Mouse (Mus musculus) embryonic facial prominence, embryonic 14.5 days (tissue): ENCODE measurements around the gene A130010J15Rik. TPM values are rescaled to one million over a fixed set of nuclear protein-coding genes. Genes with fewer than 3 reads are reported as not detected.

Experiments used
- ATAC-seq: fragments of 200-750 bp; cut with Nextera tagmentation; 2 replicates; pipeline ENCODE4 v1.8.0; 2017; ENCODE audit warnings: low read depth, moderate number of reproducible peaks, moderate TSS enrichment
- DNase-seq: peaks from one replicate; pipeline ENCODE4 v3.0.0-alpha.2; 2015; ENCODE audit warnings: low spot score
- H3K27ac ChIP-seq: fragments of 300-500 bp; sonication (generic); replicated peaks from 2 replicates; pipeline ENCODE4 v1.5.1; 2014; ENCODE audit warnings: low read depth, mild to moderate bottlenecking, low read length, moderate library complexity
- H3K27me3 ChIP-seq: fragments of 300-500 bp; sonication (generic); replicated peaks from 2 replicates; pipeline ENCODE4 v1.6.1; 2014; ENCODE audit warnings: low read length; ENCODE audit not compliant: control insufficient read depth, insufficient read depth
- H3K36me3 ChIP-seq: fragments of 300-500 bp; sonication (generic); 2 replicates; pipeline ENCODE4 v1.6.1; 2014; ENCODE audit warnings: low read length, mixed read lengths; ENCODE audit not compliant: control insufficient read depth, insufficient read depth
- H3K4me1 ChIP-seq: fragments of 300-500 bp; sonication (generic); 2 replicates; pipeline ENCODE4 v1.6.1; 2014; ENCODE audit warnings: antibody characterized with exemption, low read length; ENCODE audit not compliant: control insufficient read depth, insufficient read depth
- H3K4me2 ChIP-seq: fragments of 300-500 bp; sonication (generic); 2 replicates; pipeline ENCODE4 v1.6.1; 2014; ENCODE audit warnings: low read depth, mild to moderate bottlenecking, low read length, moderate library complexity, mixed read lengths
- H3K4me3 ChIP-seq: fragments of 300-500 bp; sonication (generic); 2 replicates; pipeline ENCODE4 v1.5.1; 2014; ENCODE audit warnings: low read depth, mild to moderate bottlenecking, low read length
- H3K9ac ChIP-seq: fragments of 300-500 bp; sonication (generic); 2 replicates; pipeline ENCODE4 v1.6.1; 2014; ENCODE audit warnings: low read depth, mild to moderate bottlenecking, low read length, moderate library complexity, mixed read lengths
- H3K9me3 ChIP-seq: fragments of 300-500 bp; sonication (generic); 2 replicates; pipeline ENCODE4 v1.6.1; 2016; ENCODE audit warnings: low read length; ENCODE audit not compliant: control insufficient read depth
- WGBS: fragments of 180-500 bp; shearing (Covaris S2); extraction: QIAGEN DNeasy Blood & Tissue Kit; methylation state at CpG from one replicate; pipeline ENCODE4 v1.1.7; 2014; 5-methylcytosine and 5-hydroxymethylcytosine counted together
- polyA plus RNA-seq: library from polyadenylated mRNA; unstranded; fragments of >200 nt; fragmentation: Nextera tagmentation; extraction: Ambion mirVana; gene quantifications from 2 replicates; pipeline ENCODE4 v1.2.1, GENCODE M21; 2014

Gene A130010J15Rik
- polyA plus RNA-seq, 1 experiment from 2014 or later = 12.3 TPM

DNA sequence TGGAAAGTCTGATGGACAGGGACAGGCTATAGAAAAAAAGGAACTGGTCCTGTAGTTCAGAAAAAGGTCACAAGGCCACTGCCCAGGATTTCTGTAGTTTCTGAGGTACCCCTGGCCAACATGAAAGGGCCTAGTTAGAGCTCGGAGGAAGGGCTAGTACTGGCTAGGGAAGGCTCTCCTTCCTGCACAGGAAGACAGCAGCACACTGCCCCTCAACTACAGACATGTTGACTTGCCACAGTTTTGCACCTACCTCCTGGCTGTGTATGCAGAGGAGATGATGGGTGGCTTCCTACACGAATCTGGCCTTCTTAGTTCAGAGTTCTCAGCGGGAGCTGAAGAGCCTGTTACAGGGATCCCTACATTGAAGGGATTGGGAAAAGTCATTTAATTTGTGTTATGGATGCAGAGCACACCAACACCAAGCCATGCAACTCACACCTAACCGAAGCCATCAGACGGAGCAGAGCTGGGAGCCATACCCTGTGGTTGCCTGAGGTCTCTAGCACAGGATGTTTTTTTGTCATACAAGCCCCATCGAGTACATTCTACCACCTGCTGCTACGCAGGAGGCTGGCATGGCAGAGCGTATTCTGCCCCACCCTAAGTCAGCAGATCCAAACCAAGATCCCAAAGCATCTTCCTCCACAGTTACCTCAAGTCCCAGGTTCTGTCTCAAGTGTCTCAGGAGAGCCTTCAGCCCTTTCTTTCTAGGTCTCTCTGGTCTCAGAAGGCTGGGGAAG lies 33.0 kb downstream of the A130010J15Rik start:
- no peaks in the 10 kb centered on the region for H3K9me3 ChIP-seq
- no peak overlapping the region for H3K27ac ChIP-seq
- no peaks in the 10 kb centered on the region for H3K27me3 ChIP-seq
- H3K9ac ChIP-seq = no peak overlapping the region
- no peak overlapping the region for H3K4me3 ChIP-seq
- H3K4me1 ChIP-seq = no peaks in the 10 kb centered on the region
- no peak overlapping the region for H3K4me2 ChIP-seq
- DNase-seq = no peak
- WGBS = 81% methylated on average over 8 of the region's 8 CpGs
- no peaks in the 10 kb centered on the region for H3K36me3 ChIP-seq
- no peak for ATAC-seq

DNA sequence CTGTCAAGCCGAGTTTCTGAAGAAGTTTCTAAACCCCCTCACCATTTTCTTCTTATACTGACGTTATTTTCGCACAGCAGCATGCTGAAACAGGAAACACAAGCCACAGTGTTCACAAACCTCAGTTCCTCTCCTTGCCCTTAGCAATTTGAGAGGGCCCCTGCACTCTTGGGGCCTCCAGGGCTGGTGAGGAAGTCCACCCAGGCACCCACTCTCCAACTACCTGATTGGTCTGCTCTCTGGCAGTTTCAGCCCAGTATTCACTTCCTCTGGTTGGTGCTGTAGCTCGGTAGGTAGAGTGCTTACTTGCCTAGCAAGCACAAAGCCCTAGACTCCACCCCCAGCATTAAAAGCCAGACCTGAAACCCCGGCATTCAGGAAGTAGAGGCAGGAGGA lies 33.5 kb downstream of the A130010J15Rik start, which contains the start of gene Traf3ip3:
Gene Traf3ip3, minus strand, starts transcription at position 321 of the 396 bp plus-strand sequence.
- Histone ChIP-seq H3K27ac (no peak within 1 kb of the TSS), H3K4me2 (no peak within 1 kb of the TSS), H3K4me1 (no peaks in the 10 kb centered on the region), H3K4me3 (no peak within 1 kb of the TSS), H3K27me3 (no peaks in the 10 kb centered on the region), H3K9ac (no peak within 1 kb of the TSS), H3K9me3 (no peaks in the 10 kb centered on the region), H3K36me3 (no peaks in the 10 kb centered on the region)
- ATAC-seq = no peak
- WGBS = 52% methylated on average over 5 of the region's 5 CpGs
- no peak for DNase-seq

DNA sequence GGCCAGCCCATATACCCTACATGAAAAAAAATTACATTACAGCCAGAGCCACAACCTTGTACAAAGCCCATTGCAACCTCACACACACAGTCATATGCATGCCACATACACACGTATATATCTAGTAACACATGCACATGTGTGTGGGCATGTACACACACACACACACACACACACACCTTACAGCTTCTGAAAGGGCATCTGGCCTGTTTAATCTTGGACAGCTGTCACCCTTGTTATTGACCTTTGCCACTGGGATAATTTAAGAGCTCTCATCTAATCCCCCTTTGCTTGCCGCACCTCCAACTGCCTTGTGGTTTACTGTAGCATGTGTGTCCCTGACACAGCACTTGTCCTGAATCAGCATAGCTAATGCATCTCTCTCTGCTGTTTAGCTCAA lies 36.0 kb downstream of the A130010J15Rik start:
- Histone ChIP-seq H3K36me3 (no peaks in the 10 kb centered on the region), H3K9me3 (no peaks in the 10 kb centered on the region), H3K27me3 (no peaks in the 10 kb centered on the region), H3K4me3 (no peak overlapping the region), H3K4me1 (no peaks in the 10 kb centered on the region), H3K4me2 (no peak overlapping the region), H3K27ac (no peak overlapping the region), H3K9ac (no peak overlapping the region)
- DNase-seq = no peak
- WGBS = 60% methylated on average over 2 of the region's 2 CpGs
- ATAC-seq = no peak

DNA sequence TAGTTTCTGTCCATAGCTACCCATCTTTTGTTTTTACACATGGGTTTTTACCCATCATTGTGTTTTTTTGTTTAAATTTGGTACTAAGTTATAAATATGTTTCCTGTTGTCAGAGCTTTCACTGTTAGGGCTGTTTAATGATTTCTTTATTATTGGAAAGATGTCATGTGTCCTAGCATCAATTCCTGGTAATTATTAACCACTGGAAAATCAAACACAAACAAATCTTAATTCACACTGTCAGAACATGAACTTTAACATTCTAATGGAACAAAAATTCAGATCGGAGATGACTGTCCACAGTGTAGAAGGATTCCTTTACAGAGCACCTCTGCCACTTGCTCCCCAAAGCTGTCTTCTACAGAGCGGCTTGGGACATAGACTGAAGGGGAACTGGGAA lies 37.6 kb downstream of the A130010J15Rik start:
- H3K36me3 ChIP-seq = no peaks in the 10 kb centered on the region
- H3K27me3 ChIP-seq = no peaks in the 10 kb centered on the region
- no peak overlapping the region for H3K27ac ChIP-seq
- no peak overlapping the region for H3K4me3 ChIP-seq
- ATAC-seq (no peak), DNase-seq (no peak)
- H3K9me3 ChIP-seq = no peaks in the 10 kb centered on the region
- 94% methylated on average over 2 of the region's 2 CpGs for WGBS
- H3K9ac ChIP-seq = no peak overlapping the region
- H3K4me1 ChIP-seq = no peaks in the 10 kb centered on the region
- no peak overlapping the region for H3K4me2 ChIP-seq

DNA sequence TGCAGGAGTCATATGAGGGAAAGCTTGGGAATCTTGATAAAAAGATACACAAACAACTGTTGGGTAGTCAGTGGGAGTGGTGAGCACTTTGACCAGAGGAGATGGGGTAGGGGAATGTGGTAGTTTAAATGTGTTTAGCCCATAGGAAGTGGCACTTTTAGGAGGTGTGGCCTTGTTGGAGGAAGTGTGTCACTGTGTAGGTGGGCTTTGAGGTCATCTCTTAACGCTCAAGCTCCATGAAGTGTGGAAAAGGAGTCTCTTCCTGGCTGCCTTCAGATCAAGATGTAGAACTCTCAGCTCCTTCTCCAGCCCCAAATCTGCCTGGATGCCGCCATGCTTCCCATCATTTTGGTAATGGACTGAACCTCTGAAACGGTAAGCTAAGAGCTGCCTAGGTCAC lies 39.7 kb downstream of the A130010J15Rik start, which contains the start of gene Lamb3:
Gene Lamb3, plus strand, starts transcription at position 197 of the 400 bp plus-strand sequence.
- Histone ChIP-seq H3K27me3 (no peaks in the 10 kb centered on the region), H3K36me3 (no peaks in the 10 kb centered on the region), H3K9me3 (no peaks in the 10 kb centered on the region), H3K4me1 (no peaks in the 10 kb centered on the region), H3K27ac (no peak within 1 kb of the TSS), H3K4me3 (no peak within 1 kb of the TSS), H3K4me2 (no peak within 1 kb of the TSS), H3K9ac (no peak within 1 kb of the TSS)
- no peak for DNase-seq
- WGBS = 85% methylated on average over 3 of the region's 3 CpGs
- ATAC-seq = no peak

DNA sequence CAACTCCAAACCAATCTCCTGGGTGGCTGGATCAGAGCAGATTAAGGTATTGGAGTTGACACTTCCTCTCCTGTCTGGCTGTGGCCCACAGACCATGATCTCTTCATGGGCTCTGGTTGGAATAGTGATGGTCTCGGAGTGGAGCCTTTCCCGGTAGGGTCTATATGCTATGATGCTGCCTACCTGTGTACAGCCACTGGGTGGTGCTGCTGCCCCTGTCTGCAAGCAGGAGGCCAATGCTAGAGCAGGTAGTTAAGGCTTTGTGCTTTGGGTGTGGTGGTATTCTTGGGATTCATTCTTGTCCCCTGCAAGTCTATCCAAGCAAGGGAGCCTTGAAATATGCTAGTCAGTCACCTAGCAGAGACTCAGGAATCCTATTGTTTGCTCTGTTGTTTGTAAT lies 40.3 kb downstream of the A130010J15Rik start:
- no peak overlapping the region for H3K27ac ChIP-seq
- H3K27me3 ChIP-seq = no peaks in the 10 kb centered on the region
- 0 out of 2 replicates have a peak, but pooled peaks have one; percentile 55 for ATAC-seq
- no peak overlapping the region for H3K4me3 ChIP-seq
- H3K36me3 ChIP-seq = no peaks in the 10 kb centered on the region
- WGBS = 27% methylated on average over 2 of the region's 2 CpGs
- DNase-seq = peak; percentile 64
- H3K9ac ChIP-seq = no peak overlapping the region
- H3K9me3 ChIP-seq = no peaks in the 10 kb centered on the region
- no peaks in the 10 kb centered on the region for H3K4me1 ChIP-seq
- no peak overlapping the region for H3K4me2 ChIP-seq

DNA sequence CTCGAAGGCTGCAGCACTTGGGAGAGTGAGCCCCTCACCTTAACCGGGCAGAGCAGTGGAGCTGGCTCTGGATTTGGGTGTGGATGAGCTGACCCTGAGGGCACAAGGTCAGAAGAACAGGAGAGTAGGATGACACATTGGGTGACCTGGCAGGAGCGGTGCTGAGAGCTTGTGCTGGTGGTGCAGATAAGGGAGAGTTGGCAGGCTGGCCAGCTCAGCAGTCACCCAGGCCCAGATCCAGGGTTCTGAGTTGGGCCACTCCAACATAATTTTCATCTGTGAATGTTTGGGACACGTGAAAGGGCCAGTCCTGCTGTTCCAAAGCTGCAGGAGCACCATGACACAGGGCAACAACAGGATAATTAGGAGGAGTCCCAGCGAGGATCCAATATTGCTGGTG lies 43.5 kb downstream of the A130010J15Rik start:
- no peaks in the 10 kb centered on the region for H3K4me1 ChIP-seq
- no peaks in the 10 kb centered on the region for H3K27me3 ChIP-seq
- DNase-seq = no peak
- 66% methylated on average over 5 of the region's 5 CpGs for WGBS
- H3K9ac ChIP-seq = no peak overlapping the region
- no peaks in the 10 kb centered on the region for H3K36me3 ChIP-seq
- no peak overlapping the region for H3K27ac ChIP-seq
- no peak overlapping the region for H3K4me2 ChIP-seq
- ATAC-seq = no peak
- H3K4me3 ChIP-seq = no peak overlapping the region
- H3K9me3 ChIP-seq = no peaks in the 10 kb centered on the region

DNA sequence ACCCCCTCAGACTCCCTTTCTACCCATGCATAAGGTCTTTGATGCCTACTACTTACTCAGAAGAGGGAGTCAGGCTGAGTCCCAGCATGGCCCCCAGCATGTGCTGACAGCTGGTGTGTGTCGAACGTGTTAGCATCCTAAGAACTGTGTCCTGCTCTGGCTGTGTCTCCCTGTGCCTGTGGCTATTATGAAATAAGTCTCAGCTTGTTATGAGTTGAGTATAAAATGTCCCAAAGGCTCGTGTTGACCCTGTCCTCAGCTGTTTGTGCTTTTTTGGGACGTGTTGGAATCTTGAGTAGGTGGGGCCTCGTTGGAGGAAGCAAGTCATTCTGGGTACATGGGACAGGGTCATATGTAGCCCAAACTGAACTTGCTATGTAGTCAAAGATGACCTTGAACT lies 46.2 kb downstream of the A130010J15Rik start:
- Histone ChIP-seq H3K4me1 (no peaks in the 10 kb centered on the region), H3K4me3 (no peak overlapping the region), H3K27ac (no peak overlapping the region), H3K36me3 (no peaks in the 10 kb centered on the region), H3K27me3 (no peaks in the 10 kb centered on the region), H3K9me3 (0 out of 2 replicates have a peak, but pooled peaks cover 3% of the 10 kb centered on the region), H3K9ac (no peak overlapping the region), H3K4me2 (no peak overlapping the region)
- WGBS = 58% methylated on average over 5 of the region's 5 CpGs
- no peak for ATAC-seq
- DNase-seq = no peak

DNA sequence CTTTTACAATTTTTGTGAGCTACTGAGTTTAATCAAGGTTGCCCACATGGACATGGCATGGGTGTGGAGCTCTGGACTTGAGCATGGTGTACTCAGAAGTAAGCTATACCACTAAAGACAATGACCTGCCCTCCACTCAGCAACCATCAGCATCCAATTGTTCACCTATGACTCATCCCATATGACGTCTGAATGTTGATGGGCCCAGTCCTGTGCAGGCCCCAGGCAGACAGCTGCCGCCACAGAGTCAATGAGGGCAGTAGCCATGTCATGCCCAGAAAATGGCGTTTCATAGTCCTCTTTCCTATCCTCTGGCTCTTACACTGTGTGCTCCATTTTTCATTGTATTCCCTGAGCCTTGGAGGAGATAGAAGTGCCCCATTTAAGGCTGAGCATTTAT lies 48.2 kb downstream of the A130010J15Rik start:
- Histone ChIP-seq H3K4me3 (no peak overlapping the region), H3K36me3 (no peaks in the 10 kb centered on the region), H3K4me1 (no peaks in the 10 kb centered on the region), H3K9me3 (0 out of 2 replicates have a peak, but pooled peaks cover 3% of the 10 kb centered on the region), H3K9ac (no peak overlapping the region), H3K4me2 (no peak overlapping the region), H3K27ac (no peak overlapping the region), H3K27me3 (no peaks in the 10 kb centered on the region)
- DNase-seq (no peak), ATAC-seq (no peak)
- 78% methylated on average over 3 of the region's 3 CpGs for WGBS
